Mouse (Mus musculus): ENCODE results near the gene Zdbf2. TPM values are rescaled to one million over a fixed set of nuclear protein-coding genes. Genes with fewer than 3 reads are reported as not detected.

Gene Zdbf2
- total RNA-seq (2015): not detected in 2 replicates
- not detected in 2 replicates for total RNA-seq (2017)

DNA sequence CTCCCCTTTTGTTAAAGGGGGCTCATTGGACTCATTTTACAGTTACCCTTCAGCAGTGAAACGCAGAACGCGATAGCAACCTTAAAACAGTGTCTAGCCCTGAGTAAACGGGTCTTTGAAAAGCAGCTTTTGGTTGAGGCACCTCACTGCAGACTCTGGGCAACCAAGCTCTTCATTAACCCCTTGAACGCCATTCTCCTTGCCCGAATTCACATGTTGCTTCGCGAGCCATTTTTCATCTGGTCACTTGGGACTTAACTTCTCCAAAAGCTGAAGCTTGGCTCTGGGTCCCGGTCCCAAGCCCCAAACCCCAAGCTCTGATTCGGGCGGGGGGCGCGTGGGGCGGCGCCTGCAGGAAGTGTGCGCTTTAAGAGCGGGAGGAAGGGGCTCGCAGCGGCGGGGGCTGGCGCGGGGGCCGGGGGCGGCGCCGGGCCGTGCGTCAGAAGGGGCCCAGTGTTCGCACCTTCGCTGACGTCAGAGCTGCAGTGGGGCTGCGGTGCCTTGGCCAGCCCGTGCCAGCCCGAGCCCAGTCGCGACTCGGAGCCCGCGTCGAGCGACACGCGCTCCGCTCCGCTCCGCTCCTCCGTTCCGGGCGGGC is at the start of gene Zdbf2:
TSS of gene Zdbf2 (plus strand) at position 525 of the 598 bp plus-strand sequence.
- ATAC-seq (replicated peaks; ENCODE audit: poor library complexity): no peak

DNA sequence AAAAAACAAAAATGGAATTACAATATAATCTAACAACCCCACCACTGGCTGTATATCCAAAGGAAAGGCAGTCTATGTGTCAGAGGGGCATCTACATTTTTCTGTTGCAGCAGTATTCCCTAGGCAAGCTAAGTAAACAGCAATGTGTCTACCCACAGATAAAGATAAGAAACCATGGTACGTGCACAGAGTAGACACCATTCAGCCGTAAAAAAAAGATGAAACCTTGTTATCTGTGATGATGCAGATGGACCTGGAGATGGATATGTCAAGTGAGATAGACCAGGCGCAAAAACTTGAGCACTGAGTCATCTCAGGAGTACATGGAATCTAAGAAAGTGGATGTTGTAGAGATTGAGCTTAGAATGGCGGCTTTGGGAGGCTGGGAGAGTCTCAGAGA is 48.1 kb upstream of the Zdbf2 start:
- ATAC-seq (replicated peaks; ENCODE audit: poor library complexity): no peak

DNA sequence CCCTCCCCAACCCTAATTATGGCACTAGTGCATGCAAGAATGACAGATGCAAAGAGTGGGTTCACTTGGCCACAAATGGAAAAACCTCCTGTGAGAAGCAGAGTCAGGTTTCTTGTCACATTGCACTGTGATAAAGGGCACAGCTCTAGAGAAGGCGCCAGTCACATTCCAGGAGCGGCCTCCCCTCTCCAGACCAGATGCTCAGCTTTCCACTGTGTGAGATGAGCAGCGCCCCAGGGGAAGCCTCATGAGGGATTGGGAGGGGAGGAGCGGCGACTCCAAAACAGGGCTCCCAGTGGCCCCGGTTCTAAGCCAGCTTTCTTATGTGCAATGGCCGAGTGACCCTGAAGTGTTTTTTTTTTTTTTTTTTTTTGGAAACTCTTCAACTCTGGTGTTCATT is 47.2 kb upstream of the Zdbf2 start:
- no peak for ATAC-seq (replicated peaks; ENCODE audit: poor library complexity)

DNA sequence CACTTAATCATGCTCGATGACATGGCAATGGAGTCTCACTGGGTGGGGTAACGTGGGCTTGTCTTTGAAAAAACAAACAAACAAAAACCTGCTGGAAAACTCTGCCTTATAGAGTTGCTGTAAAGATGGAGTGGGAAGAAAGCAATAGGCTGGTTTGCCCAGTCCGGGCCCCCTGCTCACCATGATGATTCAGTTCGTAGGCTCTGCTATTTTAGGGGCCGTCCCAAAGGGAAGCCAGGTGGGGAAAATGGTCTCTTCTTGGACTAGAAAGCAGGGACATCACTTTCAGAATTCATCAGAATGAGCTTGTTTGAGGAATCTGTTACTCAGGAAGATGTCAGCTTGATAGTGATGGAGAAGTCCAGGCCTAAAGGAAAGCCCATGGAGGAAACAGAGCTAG is 45.8 kb upstream of the Zdbf2 start:
- ATAC-seq (replicated peaks; ENCODE audit: poor library complexity): no peak

DNA sequence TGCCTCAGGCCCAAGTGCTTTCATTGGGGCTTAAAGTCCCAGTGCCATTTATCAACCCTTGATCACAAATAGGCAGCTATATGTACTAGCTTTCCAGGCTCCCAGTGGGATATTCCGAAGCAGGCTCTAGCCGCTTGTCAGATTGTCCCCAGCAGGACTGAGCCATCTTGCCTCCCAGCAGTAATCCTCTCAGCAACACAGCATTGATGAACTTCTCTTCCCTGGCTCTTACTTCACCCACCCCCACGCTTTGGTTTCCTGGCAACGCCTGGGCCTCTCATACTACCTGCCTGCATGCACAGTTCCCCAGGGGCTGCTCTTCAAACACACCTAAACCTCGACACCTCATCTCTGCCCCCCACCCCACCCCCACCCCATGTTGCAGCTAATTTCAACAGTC is 35.7 kb upstream of the Zdbf2 start:
- no peak for ATAC-seq (replicated peaks; ENCODE audit: poor library complexity)

DNA sequence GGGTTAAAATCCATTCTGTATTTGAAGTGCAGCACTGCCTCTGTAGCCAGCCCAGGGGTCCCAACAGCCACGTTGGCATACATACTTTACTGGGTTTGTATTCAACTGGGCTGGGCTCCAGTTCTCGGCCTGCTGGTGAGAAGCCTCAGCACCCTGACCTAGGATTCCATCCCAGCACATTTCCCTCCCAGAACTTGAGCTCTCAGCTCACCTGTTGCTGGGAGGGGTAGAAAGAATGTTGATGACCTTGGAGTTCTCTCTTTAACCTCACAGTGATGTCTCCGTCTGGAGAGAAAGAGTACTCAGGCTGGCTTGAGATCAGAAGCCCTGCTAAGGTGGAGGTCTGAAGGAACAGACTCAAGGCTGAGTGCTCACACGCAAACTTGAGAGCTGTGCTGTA is 33.8 kb upstream of the Zdbf2 start:
- ATAC-seq (replicated peaks; ENCODE audit: poor library complexity): no peak

DNA sequence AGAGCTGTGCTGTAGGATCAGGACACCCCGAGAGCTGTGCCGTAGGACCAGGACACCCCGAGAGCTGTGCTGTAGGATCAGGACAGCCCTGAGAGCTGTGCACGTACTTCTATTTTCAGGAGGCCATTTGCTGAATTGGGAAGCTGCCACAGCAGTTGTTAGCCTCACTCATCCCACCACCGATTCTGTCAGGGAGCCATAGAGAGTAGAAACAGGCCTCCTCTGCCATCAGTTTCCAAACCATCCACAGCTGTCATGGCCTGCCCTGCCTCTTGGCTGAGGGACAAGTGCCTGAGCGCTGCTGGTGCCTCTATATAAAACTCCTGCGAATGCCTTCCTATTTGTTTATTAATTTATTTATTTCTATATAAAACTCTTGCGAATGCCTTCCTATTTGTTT is 33.3 kb upstream of the Zdbf2 start:
- ATAC-seq (replicated peaks; ENCODE audit: poor library complexity): no peak

DNA sequence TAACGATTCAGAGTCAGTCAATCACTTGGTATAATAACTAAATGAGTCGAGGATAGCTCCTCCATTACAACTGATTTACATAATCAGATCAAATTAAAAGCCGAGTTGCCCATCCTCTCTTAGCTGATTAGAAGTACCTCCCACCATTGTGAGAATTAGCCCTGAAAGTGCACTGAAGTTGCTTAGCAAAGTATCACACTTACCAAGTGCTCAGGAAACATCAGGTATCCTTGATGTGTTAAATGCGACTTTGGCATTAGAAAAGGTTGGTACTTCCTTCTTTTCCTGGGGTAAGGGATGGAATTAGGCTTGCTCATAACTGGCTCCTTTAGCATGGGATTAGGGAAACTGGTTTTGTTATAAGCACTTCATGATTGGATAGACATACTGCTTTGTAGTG is 29.2 kb upstream of the Zdbf2 start:
- ATAC-seq (replicated peaks; ENCODE audit: poor library complexity): no peak

DNA sequence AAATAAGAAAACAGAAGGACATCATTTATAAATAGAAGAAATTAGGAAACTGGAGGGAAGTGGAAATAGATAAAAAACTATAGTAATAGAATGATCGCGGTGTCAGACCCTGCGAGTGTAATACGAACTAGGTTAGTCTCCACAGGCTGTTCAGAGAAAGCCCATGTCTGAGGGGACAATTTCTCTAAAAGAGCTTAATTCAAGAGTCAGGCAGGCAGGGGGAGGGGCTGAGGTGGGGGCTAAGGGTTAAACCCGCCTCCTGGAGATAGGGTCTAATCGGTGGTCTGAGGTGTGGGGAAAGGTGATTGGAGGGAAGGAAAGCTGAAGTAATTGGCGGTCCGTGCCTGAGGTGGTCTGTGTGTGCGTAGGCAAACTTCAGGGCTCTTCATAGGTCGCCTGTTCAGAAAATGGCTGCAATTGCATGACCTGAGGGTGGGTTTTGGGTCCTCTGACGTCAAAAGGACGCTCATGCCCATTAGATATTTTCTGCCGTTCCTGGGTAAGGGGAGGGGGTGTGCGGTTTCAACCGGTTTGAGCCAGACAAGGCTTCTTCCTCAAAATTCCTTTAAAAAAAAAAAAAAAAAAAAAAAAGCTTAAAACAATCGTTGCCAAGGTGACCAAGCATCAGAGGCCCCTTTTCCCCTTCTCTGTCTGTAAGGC is 26.1 kb upstream of the Zdbf2 start:
- ATAC-seq (replicated peaks; ENCODE audit: poor library complexity): no peak

DNA sequence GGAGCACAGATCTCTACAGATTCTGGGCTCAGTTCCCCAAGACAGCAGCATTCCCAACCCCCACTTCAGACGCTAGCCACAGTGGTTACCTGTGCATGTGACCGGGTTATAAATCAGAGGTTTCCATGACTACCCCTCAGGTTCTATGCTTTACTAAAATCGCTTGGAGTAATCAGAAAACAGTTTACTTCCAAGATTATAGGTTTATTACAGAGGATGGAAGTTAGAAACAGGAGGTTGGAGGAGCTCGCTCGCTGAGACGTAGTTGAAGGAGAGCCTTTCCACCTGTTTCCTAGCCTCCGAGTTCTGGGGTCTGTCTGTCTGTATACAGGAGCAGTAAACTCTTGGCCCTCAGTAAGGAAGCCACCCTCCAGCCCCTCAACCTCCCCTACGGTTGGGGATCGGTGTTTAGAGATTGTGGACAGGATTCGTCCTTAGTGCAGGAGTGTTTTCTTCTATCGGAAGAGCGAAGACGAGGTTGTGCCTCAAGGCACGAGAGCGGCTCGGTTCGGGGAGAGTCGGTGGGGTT is 25.2 kb upstream of the Zdbf2 start:
- no peak for ATAC-seq (replicated peaks; ENCODE audit: poor library complexity)

DNA sequence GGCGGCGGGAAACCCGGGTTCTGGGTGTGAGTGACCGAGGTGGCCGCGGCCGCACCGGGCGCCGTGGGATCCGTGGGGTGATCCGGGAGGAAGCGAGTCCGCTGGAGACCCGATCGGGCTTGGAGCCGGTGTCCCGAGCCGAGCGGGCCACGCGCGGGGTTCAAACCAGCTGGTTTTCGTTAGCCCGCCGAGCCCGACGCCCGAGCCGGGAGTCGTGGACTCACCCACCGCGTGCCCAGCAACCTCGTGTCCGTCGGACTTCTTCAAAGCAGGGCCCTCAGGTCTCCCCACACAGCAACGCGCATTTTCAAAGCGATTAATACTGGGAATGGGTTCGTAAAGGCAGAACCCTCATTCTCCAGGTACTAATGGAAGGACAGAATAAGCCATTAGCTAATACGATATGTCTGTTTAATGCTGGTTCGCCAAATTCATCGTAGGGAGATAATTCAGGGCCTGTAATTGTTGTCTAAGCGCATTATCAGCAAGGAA is 24.7 kb upstream of the Zdbf2 start:
- no peak for ATAC-seq (replicated peaks; ENCODE audit: poor library complexity)

DNA sequence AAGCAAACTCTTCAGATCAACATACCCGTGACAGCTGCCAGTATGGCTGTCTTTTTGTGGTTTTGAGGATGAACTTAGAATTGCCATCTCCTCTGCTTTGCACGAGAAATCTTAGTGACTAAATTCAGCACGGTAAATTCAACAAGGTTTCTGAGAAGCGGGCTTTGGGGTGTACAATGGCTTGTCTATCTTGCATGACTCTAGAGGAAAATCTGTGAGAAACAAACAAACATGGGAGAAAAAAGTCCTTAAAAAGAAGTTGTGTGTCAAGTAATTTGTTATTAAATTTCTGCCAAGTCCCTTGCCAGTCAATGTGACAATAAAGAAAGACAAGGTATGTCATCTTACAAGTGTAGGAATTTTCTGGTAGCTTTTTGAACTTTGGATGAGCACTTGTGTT is 23.8 kb upstream of the Zdbf2 start:
- ATAC-seq (replicated peaks; ENCODE audit: poor library complexity): no peak

DNA sequence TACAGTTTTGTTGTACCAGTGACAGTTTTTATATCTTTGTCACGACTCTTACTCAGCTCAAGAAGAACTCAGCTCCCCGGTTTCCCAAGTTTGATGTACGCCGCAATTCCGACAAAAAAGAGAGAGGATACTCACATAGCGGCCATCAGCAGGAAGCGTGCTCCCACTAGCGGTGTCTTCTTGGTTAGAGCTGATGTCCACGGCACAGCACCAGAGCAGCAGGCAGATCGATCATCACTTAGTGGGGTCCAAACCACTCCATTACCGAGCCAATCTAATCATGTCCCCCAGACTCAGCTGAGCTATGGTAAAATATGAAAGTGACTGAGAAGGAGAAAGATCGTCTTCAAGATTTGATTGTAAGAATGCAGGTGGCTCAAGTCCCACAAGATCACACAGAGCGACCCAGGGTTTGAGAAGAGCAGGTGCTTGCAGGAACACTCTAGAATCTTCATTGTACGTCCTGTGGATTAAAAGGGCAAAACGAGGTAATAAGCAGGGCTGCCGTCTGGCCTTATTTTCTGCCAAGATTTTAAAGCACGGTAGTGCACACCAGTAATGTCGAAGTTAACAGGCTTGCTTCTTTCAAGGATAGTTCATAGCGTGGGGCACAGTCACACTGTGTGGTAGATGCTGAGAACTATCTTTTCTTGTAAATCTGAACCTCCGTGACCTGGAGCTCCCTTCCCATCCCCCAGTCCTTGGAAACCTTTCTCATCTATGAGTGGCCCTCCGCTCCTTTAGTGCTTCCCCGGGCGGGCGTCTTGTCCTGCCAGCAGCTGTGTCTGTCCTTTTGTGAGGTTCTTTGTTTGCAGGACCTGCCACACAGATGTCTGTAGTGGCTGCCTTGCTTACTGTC is 20.5 kb upstream of the Zdbf2 start:
- ATAC-seq (replicated peaks; ENCODE audit: poor library complexity): no peak

DNA sequence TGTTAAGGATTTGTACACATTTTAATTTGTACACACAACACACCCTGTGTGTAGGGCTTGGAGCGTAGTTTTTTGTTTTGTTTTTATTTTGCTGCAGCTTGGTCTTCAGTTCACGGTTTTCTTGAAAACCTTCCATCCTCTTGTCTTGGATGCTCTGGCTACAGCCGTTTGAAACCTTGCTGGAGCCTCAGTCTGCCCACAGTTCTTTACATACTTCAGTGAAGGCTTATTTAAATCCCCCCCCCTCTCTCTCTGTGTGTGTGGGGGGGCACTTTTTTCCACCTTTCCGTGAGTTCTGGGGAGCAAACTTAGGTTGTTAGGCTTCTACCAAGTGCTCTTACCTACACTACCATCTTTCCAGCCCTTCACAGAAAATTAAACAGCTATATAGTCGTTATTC is 19.8 kb upstream of the Zdbf2 start:
- ATAC-seq (replicated peaks; ENCODE audit: poor library complexity): no peak

DNA sequence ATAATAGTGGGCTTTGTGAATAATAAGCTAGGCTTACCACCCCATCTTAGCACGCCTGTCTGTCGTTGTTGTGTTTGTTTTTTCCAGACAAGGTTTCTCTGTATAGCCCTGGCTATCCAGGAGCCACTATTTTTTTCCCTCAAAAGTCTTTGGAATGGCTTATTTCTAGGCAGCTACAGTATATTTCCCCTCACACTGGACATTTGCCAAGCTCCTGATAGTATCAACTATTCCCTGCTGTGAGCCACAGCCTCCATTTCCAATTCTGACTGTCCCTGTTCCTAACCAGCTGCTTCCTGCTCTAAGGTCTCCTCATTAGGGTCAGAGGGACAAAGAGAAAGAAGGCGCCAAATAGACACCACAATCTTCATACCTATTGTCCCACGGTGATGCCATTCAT is 18.0 kb upstream of the Zdbf2 start:
- ATAC-seq (replicated peaks; ENCODE audit: poor library complexity): no peak

DNA sequence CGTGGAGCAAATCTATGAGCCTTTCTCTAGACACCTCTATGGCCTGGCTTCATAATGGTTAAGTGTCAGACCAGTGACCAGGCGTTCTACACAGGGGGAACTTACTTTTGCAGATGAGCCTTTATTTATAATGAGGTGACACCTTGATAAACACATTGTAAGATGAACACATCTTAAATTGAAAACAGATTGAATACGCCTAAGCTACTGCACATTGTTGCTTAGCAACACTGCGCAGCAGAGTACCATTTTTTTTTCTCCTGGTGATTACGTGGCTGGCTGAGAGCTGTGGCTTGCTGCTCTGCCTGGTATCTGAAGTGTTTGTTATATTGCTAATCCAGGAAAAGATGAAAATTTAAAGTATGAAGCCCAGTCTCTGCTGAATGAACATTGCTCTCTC is 17.0 kb upstream of the Zdbf2 start:
- no peak for ATAC-seq (replicated peaks; ENCODE audit: poor library complexity)

DNA sequence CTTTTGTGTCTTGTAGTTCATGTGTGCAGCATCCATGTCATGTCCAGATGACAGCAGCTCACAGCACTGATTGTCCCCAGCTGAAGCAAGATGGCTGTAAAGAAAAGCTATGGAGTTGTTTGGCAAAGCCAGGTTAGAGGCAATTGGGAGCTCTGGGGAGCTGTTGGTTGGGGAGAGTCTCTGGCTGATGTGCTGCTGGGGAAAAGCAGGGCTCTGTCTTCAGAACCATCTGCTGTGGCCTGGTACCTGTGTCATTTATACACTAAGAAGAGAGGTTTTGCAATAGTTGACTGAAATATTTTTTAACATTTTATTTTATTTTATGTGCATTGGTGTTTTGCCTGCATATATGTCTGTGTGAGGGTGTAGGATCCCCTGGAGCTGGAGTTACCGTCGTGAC is 14.6 kb upstream of the Zdbf2 start:
- no peak for ATAC-seq (replicated peaks; ENCODE audit: poor library complexity)

DNA sequence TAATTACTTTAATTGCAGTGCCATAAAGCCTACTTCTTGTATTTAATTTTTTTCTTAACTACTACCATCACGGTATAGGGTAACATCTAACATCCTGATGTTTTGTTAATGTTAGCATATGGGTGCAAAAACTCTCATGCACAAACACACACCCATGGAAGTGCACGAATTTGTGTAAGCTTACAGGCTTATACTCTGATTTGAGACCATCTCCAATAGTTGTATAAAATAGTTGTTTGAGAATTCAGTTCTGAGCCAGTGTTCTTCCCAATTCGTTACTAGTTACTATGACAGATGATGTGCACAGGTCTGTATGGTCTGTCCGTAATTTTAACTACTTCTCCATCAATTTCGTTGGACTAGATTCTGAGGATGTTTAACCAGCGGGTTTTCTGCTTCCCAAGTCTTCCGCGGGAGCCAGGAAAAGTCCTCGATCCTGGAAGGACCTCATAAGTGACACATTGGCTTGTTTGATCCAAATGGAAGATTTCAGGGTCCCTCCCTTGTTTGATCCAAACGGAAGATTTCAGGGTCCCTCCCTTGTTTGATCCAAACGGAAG is 13.7 kb upstream of the Zdbf2 start:
- ATAC-seq (replicated peaks; ENCODE audit: poor library complexity): no peak

DNA sequence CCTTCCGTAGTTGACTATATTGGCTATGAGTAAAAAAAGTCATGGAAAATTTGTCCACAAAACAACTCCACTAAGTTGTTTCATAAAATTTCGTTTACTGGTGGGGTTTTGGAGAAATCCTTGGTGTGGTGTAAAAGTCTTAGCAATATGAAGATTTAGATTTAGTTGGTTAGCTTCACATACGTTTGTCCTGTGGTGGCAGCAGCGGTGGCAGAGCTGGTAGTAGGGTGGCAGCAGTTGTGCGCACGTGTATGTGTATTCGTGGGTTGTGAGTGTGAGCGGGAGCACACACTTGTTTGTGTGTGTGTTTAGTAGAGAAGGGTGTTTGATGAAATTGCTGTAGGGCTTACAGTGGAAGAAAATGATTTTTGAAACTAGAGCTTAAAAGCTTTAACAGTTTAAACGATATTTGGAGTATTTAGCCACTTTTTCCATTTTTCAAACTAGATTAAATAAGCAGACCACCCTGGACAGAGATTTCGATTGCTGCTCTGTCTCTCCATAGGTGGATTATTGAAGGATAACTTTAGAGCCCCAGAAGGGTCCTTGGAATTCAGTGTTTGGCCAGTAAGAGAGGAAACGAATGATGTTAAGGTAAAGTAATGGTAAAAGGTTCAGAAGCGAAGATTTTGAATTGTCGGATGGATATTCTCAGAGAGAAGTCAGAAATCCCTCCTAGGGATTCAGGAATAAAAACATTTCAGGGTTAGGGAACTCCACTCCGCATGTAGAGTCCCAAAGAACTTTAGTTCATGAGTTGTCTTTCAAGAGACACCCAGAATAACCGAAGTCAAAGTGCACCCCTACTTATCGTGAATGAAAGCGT is 12.9 kb upstream of the Zdbf2 start:
- no peak for ATAC-seq (replicated peaks; ENCODE audit: poor library complexity)

DNA sequence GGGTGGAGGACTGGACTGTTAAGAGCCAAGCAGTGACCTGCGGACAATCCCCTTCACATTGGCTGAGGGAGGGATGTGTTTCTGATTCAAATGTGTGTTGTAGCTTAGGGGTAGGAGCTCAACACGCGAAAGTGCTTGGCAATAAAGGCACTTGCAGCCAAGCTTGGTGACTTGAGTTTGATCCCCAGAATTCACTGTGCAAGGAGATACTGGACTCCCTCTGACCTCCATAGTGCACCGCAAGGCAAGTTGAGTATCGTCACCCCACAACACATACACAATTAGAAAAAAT is 12.4 kb upstream of the Zdbf2 start:
- ATAC-seq (replicated peaks; ENCODE audit: poor library complexity): no peak
